Mouse (Mus musculus) kidney, adult 2 months (tissue): ENCODE data around the gene Mafg. TPM values are rescaled to one million over a fixed set of nuclear protein-coding genes. Genes with fewer than 3 reads are reported as not detected.
"Not testable (repeated sequence)": the region's sequence is repeated elsewhere in the genome, so short reads cannot be mapped to it uniquely, and the experiment has no call there.

Experiments
- DNase-seq: peaks from one replicate; pipeline ENCODE4 v3.0.0; 2021
- H3K27ac ChIP-seq: fragments of 200-500 bp; 2 replicates; pipeline ENCODE4 v1.5.1; 2012; ENCODE audit warnings: low read depth, low read length, control low read depth, inconsistent platforms; ENCODE audit not compliant: insufficient read depth
- H3K27me3 ChIP-seq: fragments of 200-500 bp; replicated peaks from 2 replicates; pipeline ENCODE4 v1.6.1; 2012; ENCODE audit warnings: mild to moderate bottlenecking, moderate library complexity, low read length, inconsistent platforms; ENCODE audit not compliant: control insufficient read depth, insufficient read depth
- H3K36me3 ChIP-seq: fragments of 200-500 bp; 2 replicates; pipeline ENCODE4 v1.6.1; 2012; ENCODE audit warnings: mild to moderate bottlenecking, moderate library complexity, low read length, inconsistent platforms; ENCODE audit not compliant: control insufficient read depth, insufficient read depth
- H3K4me1 ChIP-seq: fragments of 200-500 bp; 2 replicates; pipeline ENCODE4 v1.6.1; 2011; ENCODE audit warnings: low read length; ENCODE audit not compliant: control insufficient read depth, insufficient read depth
- H3K4me3 ChIP-seq: fragments of 200-500 bp; 2 replicates; pipeline ENCODE4 v1.5.1; 2011; ENCODE audit warnings: mild to moderate bottlenecking, low read depth, low read length, control low read depth; ENCODE audit not compliant: insufficient read depth
- CTCF ChIP-seq: fragments of 200-500 bp; conservative IDR thresholded peaks from 2 replicates; pipeline ENCODE4 v1.5.1; 2011; ENCODE audit warnings: low read depth, mild to moderate bottlenecking, control low read depth, low read length, moderate library complexity, mixed read lengths; ENCODE audit not compliant: insufficient read depth, insufficient read length
- POLR2A ChIP-seq: fragments of 200-500 bp; IDR thresholded peaks from one replicate; pipeline ENCODE4 v1.6.1; 2011; ENCODE audit warnings: low read depth, low read length, control low read depth
- WGBS: fragments of 180-500 bp; shearing (Covaris S2); methylation state at CpG from one replicate; pipeline ENCODE4 v1.1.7; 2018; 5-methylcytosine and 5-hydroxymethylcytosine counted together
- polyA plus RNA-seq: library from polyadenylated mRNA; depleted of rRNA; stranded (reverse); fragments of >200 nt; gene quantifications from 2 replicates; pipeline ENCODE4 v1.2.3, GENCODE M21; 2012; rRNA removed

Gene Mafg
- polyA plus RNA-seq: 62.2 and 66.1 TPM in 2 replicates

- Histone ChIP-seq H3K27ac (peak within 1 kb of the TSS; percentile 95), H3K4me3 (peak within 1 kb of the TSS; percentile 92), H3K36me3 (no peaks in the 10 kb centered on the region), H3K4me1 (peaks cover 32% of the 10 kb centered on the region), H3K27me3 (no peaks in the 10 kb centered on the region)
- 11% methylated on average over 58 of the region's 58 CpGs for WGBS
- peak; percentile 98 for DNase-seq
- TF ChIP-seq POLR2A (no peak), CTCF (no peak)
Measured at GRCm38 (mm10) chr11:120633520-120634343, at the start of gene Mafg. Mafg (minus strand) TSS chr11:120633600.

- TF ChIP-seq CTCF (no peak), POLR2A (no peak)
- 93% methylated on average over 5 of the region's 5 CpGs for WGBS
- Histone ChIP-seq H3K36me3 (peaks cover 2% of the 10 kb centered on the region; the same call in 1 of the 2 replicates), H3K4me3 (no peak overlapping the region), H3K27me3 (no peaks in the 10 kb centered on the region), H3K27ac (no peak overlapping the region), H3K4me1 (peaks cover 13% of the 10 kb centered on the region)
- no peak for DNase-seq
Measured at GRCm38 (mm10) chr11:120682683-120683082, 49.3 kb upstream of the Mafg start.

GRCm38 (mm10) chr11:120679909-120680308 lies 46.5 kb upstream of the Mafg start:
- H3K27me3 ChIP-seq: no peaks in the 10 kb centered on the region
- H3K4me3 ChIP-seq: no peak overlapping the region
- TF ChIP-seq POLR2A: no peak
- peak; percentile 68 for TF ChIP-seq CTCF
- peak overlapping the region; percentile 86 for H3K27ac ChIP-seq
- WGBS: 34% methylated on average over 3 of the region's 3 CpGs
- H3K36me3 ChIP-seq: peaks cover 2% of the 10 kb centered on the region; the same call in 1 of the 2 replicates
- H3K4me1 ChIP-seq: peaks cover 13% of the 10 kb centered on the region
- peak; percentile 92 for DNase-seq

GRCm38 (mm10) chr11:120676951-120677350 lies 43.6 kb upstream of the Mafg start:
- 83% methylated on average over 4 of the region's 4 CpGs for WGBS
- H3K27ac ChIP-seq: no peak overlapping the region
- no peak for DNase-seq

GRCm38 (mm10) chr11:120675875-120676274 lies 42.5 kb upstream of the Mafg start:
- H3K4me1 ChIP-seq: peaks cover 18% of the 10 kb centered on the region
- not testable (repeated sequence) for H3K27ac ChIP-seq

More at GRCm38 (mm10) chr11:120676951-120677350, 43.6 kb upstream of the Mafg start:
- peaks cover 2% of the 10 kb centered on the region; the same call in 1 of the 2 replicates for H3K36me3 ChIP-seq
- H3K4me1 ChIP-seq: peaks cover 18% of the 10 kb centered on the region
- no peaks in the 10 kb centered on the region for H3K27me3 ChIP-seq
- H3K4me3 ChIP-seq: no peak overlapping the region
- TF ChIP-seq POLR2A: no peak
- no peak for TF ChIP-seq CTCF

GRCm38 (mm10) chr11:120673594-120674122 lies 40.3 kb upstream of the Mafg start:
- WGBS: 25% methylated on average over 12 of the region's 12 CpGs
- DNase-seq: no peak

More at GRCm38 (mm10) chr11:120675875-120676274, 42.5 kb upstream of the Mafg start:
- not testable (repeated sequence) for H3K36me3 ChIP-seq, H3K27me3 ChIP-seq, DNase-seq, H3K4me3 ChIP-seq
- 67% methylated on average over 5 of the region's 5 CpGs for WGBS

More at GRCm38 (mm10) chr11:120673594-120674122, 40.3 kb upstream of the Mafg start:
- H3K4me3 ChIP-seq: peak overlapping the region; percentile 75
- peaks cover 2% of the 10 kb centered on the region; the same call in 1 of the 2 replicates for H3K36me3 ChIP-seq
- H3K4me1 ChIP-seq: peaks cover 6% of the 10 kb centered on the region
- H3K27ac ChIP-seq: peak overlapping the region; percentile 90
- no peaks in the 10 kb centered on the region for H3K27me3 ChIP-seq
- TF ChIP-seq CTCF: no peak
- TF ChIP-seq POLR2A: no peak
